Mouse (Mus musculus): ENCODE data around the gene Dll4. TPM values are rescaled to one million over a fixed set of nuclear protein-coding genes. Genes with fewer than 3 reads are reported as not detected.

Gene Dll4
- 5.0 and 6.0 TPM in 2 replicates for polyA plus RNA-seq (2016; fragmentation: Nextera tagmentation; extraction: Ambion mirVana)

DNA sequence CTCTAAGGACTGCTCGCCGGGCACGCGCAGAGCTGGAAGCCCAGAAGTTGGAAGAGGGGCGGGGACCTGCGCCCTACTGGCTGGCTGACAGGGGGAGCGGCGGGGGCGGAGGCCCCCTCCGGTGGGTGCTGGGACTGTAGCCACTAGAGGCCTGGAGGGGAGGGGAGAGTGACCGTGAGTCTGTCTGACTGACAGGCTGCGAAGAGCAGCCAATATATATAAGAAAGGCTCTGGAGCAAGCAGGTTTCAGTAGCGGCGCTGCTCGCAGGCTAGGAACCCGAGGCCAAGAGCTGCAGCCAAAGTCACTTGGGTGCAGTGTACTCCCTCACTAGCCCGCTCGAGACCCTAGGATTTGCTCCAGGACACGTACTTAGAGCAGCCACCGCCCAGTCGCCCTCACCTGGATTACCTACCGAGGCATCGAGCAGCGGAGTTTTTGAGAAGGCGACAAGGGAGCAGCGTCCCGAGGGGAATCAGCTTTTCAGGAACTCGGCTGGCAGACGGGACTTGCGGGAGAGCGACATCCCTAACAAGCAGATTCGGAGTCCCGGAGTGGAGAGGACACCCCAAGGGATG is at the start of gene Dll4:
Dll4 (plus strand) TSS at position 217 of the 576 bp plus-strand sequence.
- no peak for ATAC-seq (ENCODE audit: low FRiP score, low read depth)
- Histone ChIP-seq H3K36me3 (no peaks in the 10 kb centered on the region), H3K9ac (peak within 1 kb of the TSS; percentile 52), H3K4me3 (peak within 1 kb of the TSS; percentile 35), H3K4me2 (replicated peaks) (peak within 1 kb of the TSS; percentile 71), H3K27me3 (replicated peaks) (peaks cover 98% of the 10 kb centered on the region), H3K27ac (no peak within 1 kb of the TSS), H3K9me3 (no peaks in the 10 kb centered on the region), H3K4me1 (peaks cover 64% of the 10 kb centered on the region)
- whole genome bisulfite sequencing, result under 1% methylated on average over 33 of the region's 33 CpGs

DNA sequence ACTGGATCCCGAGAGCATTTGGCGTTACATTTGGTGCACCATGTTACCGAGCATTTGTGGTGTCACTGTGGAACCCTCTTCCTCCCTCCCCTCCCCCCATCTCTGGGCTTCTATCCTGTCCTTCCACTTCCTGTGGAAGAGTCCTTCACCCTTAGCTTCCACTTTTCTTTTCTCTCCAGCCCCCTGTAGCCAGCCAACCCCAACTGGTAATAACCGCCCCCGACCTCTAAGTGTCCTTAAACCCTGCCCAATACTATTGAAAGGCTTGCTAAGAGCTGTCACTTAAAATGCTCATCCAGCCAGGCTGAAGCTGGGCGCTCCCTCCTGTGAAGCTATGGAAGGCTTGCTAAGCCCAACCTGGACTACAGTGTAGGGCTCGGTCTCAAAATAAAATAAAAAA is 48.7 kb upstream of the Dll4 start:
- Histone ChIP-seq H3K27ac (no peak overlapping the region), H3K4me3 (no peak overlapping the region), H3K4me1 (no peaks in the 10 kb centered on the region), H3K27me3 (replicated peaks) (no peaks in the 10 kb centered on the region), H3K36me3 (no peaks in the 10 kb centered on the region), H3K4me2 (replicated peaks) (no peak overlapping the region), H3K9ac (no peak overlapping the region), H3K9me3 (no peaks in the 10 kb centered on the region)
- WGBS, result 85% methylated on average over 7 of the region's 7 CpGs
- no peak for ATAC-seq (ENCODE audit: low FRiP score, low read depth)

DNA sequence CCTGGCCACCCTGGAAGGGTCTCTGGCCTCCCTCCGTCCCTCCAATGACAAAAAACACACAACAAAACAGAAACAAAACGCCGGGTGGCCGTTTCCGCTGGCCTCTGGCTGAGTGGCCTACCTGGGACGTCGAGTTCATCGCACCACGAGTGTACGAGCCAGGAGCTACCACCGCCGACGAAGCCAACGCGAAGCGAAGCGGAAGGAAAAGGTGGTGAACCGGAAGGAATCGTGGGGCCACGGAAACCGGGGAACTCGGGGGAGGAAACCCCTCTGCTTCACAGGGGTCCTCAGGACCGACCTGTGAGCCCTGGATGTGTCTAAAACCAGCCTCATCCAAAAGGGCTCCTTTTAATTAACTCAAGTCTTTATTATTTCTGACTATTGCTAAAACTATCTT is 47.8 kb upstream of the Dll4 start:
- 88% methylated on average over 23 of the region's 23 CpGs for WGBS
- no peak for ATAC-seq (ENCODE audit: low FRiP score, low read depth)

DNA sequence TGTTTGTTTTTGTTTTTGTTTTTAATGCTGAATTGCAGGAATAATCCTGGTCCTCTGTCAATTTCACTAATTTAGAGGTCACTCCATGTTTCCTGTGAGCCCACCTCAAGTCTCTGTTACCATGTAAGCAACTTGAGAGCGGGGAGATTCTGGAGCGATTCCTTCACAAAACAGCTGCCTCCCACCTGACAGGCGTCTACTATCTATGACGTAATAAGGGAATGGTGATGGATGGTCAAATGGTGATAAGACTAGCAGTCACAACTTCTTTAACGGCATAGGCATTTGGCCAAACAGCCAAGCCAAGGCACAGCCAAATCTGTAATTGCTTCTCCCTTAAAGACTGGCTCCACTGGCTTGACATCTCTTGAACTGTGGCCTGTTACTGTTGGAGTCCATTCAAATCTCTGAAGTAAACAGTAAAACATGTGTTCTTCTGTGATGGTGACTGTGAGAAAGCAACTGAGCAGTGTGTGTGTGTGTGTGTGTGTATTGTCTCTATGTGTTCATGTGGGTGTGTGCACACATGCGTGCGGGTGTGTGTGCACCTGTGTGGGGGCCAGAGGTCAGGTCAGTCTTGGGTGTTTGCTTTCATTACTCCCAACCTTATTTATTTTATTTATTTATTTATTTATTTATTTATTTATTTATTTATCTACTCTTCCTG is 43.6 kb upstream of the Dll4 start:
- Histone ChIP-seq H3K27ac (no peak overlapping the region), H3K9ac (no peak overlapping the region), H3K36me3 (no peaks in the 10 kb centered on the region), H3K4me2 (replicated peaks) (no peak overlapping the region), H3K4me1 (no peaks in the 10 kb centered on the region), H3K27me3 (replicated peaks) (no peaks in the 10 kb centered on the region), H3K9me3 (no peaks in the 10 kb centered on the region), H3K4me3 (no peak overlapping the region)
- WGBS, result 88% methylated on average over 7 of the region's 7 CpGs
- ATAC-seq (ENCODE audit: low FRiP score, low read depth), result no peak

More for the DNA sequence above, 47.8 kb upstream of the Dll4 start:
- Histone ChIP-seq H3K36me3 (no peaks in the 10 kb centered on the region), H3K9ac (no peak overlapping the region), H3K4me1 (no peaks in the 10 kb centered on the region), H3K27ac (no peak overlapping the region), H3K4me3 (no peak overlapping the region), H3K27me3 (replicated peaks) (no peaks in the 10 kb centered on the region), H3K4me2 (replicated peaks) (no peak overlapping the region), H3K9me3 (no peaks in the 10 kb centered on the region)

DNA sequence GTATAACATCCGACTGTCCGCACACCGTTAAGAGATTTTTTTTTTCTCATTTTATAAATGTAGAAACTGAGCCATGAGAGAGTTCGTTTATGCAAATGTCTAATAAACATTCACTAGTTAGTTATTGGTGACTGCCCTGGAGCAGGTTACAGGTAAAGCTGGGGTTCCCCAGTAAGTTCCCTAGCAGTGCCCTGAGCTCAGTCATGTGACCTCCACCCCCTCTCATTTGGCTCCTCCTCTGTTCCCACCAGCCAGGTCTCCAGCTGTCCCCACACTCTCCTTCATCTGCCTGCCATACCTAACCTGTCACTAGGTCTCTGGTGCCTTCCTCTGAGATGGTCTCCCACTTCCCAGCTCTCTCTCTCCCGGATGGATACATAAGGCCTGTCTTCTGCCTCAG is 38.2 kb upstream of the Dll4 start:
- no peak overlapping the region for H3K27ac ChIP-seq
- H3K9me3 ChIP-seq, result no peaks in the 10 kb centered on the region
- H3K9ac ChIP-seq, result no peak overlapping the region
- ATAC-seq (ENCODE audit: low FRiP score, low read depth), result no peak
- peaks cover 12% of the 10 kb centered on the region for H3K4me1 ChIP-seq
- H3K4me3 ChIP-seq, result no peak overlapping the region
- no peak overlapping the region for H3K4me2 ChIP-seq (replicated peaks)
- H3K36me3 ChIP-seq, result peaks cover 13% of the 10 kb centered on the region
- H3K27me3 ChIP-seq (replicated peaks), result no peaks in the 10 kb centered on the region
- WGBS, result 89% methylated on average over 5 of the region's 5 CpGs

DNA sequence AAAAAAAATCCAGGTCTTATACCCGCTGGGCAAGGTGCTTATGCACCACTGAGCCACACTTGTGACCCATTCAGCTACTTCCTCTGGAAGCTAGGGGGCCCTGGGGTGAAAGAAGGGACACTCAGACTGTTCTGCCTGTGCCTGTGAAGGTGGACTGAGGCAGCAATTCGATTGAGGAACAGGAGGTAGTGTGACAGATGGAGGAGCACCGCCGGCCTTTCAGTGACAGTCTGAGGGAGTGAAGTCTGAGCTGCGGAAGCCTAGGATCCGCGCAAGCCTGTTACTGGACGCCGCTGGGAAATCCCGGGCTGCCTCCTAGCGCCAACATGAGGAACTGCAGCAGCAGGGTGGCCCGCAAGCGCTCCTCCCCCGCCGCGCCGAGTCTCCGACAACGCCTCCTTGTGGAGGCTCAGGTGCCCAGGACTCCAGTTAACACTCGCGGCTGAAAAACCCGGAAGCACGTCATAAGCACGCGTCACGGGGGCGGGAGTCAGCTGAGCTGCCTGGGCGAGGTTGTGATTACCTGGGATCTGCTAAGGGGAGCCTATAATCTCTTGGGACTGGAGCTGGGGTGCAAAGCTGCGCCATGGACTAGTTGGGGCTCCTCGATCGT is 37.2 kb upstream of the Dll4 start, which contains the start of gene Vps18:
Vps18 (plus strand) TSS at position 471 of the 613 bp plus-strand sequence.
- ATAC-seq (ENCODE audit: low FRiP score, low read depth), result peak; percentile 96
- 1% methylated on average over 31 of the region's 31 CpGs for WGBS
- no peaks in the 10 kb centered on the region for H3K27me3 ChIP-seq (replicated peaks)
- H3K27ac ChIP-seq, result no peak within 1 kb of the TSS
- no peaks in the 10 kb centered on the region for H3K9me3 ChIP-seq
- peak within 1 kb of the TSS; percentile 59 for H3K4me3 ChIP-seq
- peak within 1 kb of the TSS; percentile 63 for H3K4me2 ChIP-seq (replicated peaks)
- peak within 1 kb of the TSS; percentile 74 for H3K9ac ChIP-seq
- peaks cover 23% of the 10 kb centered on the region for H3K36me3 ChIP-seq
- peaks cover 12% of the 10 kb centered on the region for H3K4me1 ChIP-seq

DNA sequence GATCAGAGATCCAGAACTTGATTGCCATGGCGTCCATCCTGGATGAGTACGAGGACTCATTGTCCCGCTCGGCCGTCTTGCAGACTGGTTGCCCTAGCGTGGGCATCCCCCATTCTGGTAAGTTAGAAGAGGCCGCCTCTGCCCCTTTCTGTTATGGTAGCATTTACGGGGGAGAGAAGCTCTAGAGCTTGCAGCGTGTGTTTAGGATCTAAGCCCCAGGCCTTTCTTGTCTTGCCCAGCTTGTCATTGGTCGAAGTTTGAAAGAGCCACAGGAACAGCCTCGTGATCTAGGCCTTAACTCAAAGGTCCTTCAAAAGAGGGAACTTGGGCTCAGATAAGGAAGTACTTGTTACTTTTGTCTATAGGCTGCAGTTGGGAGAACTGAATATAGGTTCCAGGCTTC is 36.6 kb upstream of the Dll4 start:
- peaks cover 30% of the 10 kb centered on the region for H3K36me3 ChIP-seq
- peak overlapping the region; percentile 63 for H3K4me2 ChIP-seq (replicated peaks)
- peak overlapping the region; percentile 74 for H3K9ac ChIP-seq
- H3K27me3 ChIP-seq (replicated peaks), result no peaks in the 10 kb centered on the region
- H3K9me3 ChIP-seq, result no peaks in the 10 kb centered on the region
- WGBS, result 4% methylated on average over 11 of the region's 11 CpGs
- ATAC-seq (ENCODE audit: low FRiP score, low read depth), result peak; percentile 30; the same call in 1 of the 2 replicates
- peaks cover 12% of the 10 kb centered on the region for H3K4me1 ChIP-seq
- peak overlapping the region; percentile 59 for H3K4me3 ChIP-seq
- no peak overlapping the region for H3K27ac ChIP-seq

DNA sequence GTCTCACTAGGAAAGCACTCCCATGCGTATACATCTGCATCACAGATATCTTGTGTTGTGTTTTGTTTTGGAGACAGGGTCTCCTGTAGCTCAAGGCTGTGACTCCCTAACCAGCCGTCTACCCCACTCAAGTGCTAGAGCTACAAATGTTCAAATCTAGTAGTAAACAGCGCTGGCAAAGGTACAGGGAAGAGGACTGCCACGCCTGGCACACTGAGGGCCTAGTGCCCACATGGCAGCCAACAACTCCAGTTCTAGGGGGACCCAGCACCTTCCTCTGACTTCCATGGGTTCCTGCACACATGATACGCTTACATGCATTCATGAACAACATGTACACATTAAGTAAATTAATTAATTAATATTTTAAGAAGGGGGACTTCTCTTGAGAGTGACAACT is 33.3 kb upstream of the Dll4 start:
- Histone ChIP-seq H3K9me3 (no peaks in the 10 kb centered on the region), H3K27me3 (replicated peaks) (no peaks in the 10 kb centered on the region), H3K4me1 (peaks cover 12% of the 10 kb centered on the region), H3K9ac (no peak overlapping the region), H3K36me3 (peaks cover 53% of the 10 kb centered on the region), H3K27ac (no peak overlapping the region), H3K4me2 (replicated peaks) (no peak overlapping the region), H3K4me3 (no peak overlapping the region)
- no peak for ATAC-seq (ENCODE audit: low FRiP score, low read depth)
- WGBS, result 92% methylated on average over 5 of the region's 5 CpGs

DNA sequence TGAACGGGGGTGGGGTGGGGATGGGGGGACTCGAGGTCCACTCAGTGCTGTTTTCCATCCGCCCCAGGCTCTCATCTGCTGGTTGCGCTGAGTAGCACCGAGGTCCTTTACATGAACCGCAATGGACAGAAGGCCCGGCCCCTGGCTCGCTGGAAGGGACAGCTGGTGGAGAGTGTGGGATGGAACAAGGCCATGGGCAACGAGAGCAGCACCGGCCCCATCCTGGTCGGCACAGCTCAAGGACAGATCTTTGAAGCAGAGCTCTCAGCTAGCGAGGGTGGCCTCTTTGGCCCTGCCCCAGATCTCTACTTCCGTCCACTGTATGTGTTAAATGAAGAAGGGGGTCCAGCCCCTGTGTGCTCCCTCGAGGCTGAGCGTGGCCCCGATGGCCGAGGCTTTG is 32.7 kb upstream of the Dll4 start:
- no peak overlapping the region for H3K27ac ChIP-seq
- ATAC-seq (ENCODE audit: low FRiP score, low read depth), result no peak
- no peak overlapping the region for H3K9ac ChIP-seq
- H3K36me3 ChIP-seq, result peaks cover 59% of the 10 kb centered on the region
- no peaks in the 10 kb centered on the region for H3K9me3 ChIP-seq
- H3K27me3 ChIP-seq (replicated peaks), result no peaks in the 10 kb centered on the region
- H3K4me1 ChIP-seq, result peaks cover 12% of the 10 kb centered on the region
- WGBS, result 92% methylated on average over 17 of the region's 17 CpGs
- H3K4me2 ChIP-seq (replicated peaks), result no peak overlapping the region
- H3K4me3 ChIP-seq, result no peak overlapping the region

DNA sequence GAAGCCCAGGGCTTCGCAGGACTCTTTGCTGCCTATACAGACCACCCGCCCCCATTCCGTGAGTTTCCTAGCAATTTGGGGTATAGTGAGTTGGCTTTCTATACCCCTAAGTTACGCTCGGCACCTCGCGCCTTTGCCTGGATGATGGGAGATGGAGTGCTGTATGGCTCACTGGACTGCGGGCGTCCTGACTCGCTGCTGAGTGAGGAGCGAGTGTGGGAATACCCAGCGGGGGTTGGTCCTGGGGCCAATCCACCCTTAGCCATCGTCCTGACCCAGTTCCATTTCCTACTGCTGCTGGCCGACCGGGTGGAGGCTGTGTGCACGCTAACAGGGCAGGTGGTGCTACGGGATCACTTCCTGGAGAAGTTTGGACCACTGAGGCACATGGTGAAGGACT is 32.3 kb upstream of the Dll4 start:
- WGBS, result 96% methylated on average over 17 of the region's 17 CpGs
- Histone ChIP-seq H3K9me3 (no peaks in the 10 kb centered on the region), H3K27ac (no peak overlapping the region), H3K4me3 (no peak overlapping the region), H3K27me3 (replicated peaks) (no peaks in the 10 kb centered on the region), H3K9ac (no peak overlapping the region), H3K4me2 (replicated peaks) (no peak overlapping the region), H3K4me1 (peaks cover 12% of the 10 kb centered on the region), H3K36me3 (peaks cover 61% of the 10 kb centered on the region)
- no peak for ATAC-seq (ENCODE audit: low FRiP score, low read depth)

DNA sequence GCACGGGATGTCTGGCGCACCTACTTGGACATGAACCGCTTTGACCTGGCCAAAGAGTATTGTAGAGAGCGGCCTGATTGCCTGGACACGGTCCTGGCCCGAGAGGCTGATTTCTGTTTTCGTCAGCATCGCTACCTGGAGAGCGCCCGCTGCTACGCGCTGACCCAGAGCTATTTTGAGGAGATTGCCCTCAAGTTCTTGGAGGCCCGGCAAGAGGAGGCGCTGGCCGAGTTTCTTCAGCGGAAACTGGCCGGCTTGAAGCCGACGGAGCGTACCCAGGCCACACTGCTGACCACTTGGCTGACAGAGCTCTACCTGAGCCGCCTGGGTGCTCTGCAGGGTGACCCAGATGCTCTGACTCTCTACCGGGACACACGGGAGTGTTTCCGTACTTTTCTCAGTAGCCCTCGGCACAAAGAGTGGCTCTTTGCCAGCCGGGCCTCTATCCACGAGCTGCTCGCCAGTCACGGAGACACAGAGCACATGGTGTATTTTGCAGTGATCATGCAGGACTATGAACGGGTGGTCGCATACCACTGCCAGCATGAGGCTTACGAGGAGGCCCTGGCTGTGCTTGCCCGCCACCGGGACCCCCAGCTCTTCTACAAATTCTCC is 31.7 kb upstream of the Dll4 start:
- peaks cover 12% of the 10 kb centered on the region for H3K4me1 ChIP-seq
- no peak overlapping the region for H3K27ac ChIP-seq
- no peak overlapping the region for H3K4me2 ChIP-seq (replicated peaks)
- H3K9me3 ChIP-seq, result no peaks in the 10 kb centered on the region
- H3K9ac ChIP-seq, result no peak overlapping the region
- H3K27me3 ChIP-seq (replicated peaks), result no peaks in the 10 kb centered on the region
- ATAC-seq (ENCODE audit: low FRiP score, low read depth), result no peak
- H3K36me3 ChIP-seq, result peaks cover 66% of the 10 kb centered on the region
- no peak overlapping the region for H3K4me3 ChIP-seq
- WGBS, result 94% methylated on average over 34 of the region's 34 CpGs

DNA sequence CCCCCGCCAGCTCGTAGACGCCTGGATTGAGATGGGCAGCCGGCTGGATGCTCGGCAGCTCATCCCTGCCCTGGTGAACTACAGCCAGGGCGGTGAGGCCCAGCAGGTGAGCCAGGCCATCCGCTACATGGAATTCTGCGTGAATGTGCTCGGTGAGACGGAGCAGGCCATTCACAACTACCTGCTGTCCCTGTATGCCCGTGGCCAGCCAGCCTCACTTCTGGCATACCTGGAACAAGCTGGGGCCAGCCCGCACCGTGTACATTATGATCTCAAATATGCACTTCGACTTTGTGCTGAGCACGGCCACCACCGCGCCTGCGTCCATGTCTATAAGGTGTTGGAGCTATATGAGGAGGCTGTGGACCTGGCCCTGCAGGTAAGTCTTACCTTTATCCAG is 31.2 kb upstream of the Dll4 start:
- no peak overlapping the region for H3K4me3 ChIP-seq
- H3K9me3 ChIP-seq, result no peaks in the 10 kb centered on the region
- ATAC-seq (ENCODE audit: low FRiP score, low read depth), result no peak
- 96% methylated on average over 18 of the region's 18 CpGs for WGBS
- peaks cover 8% of the 10 kb centered on the region for H3K4me1 ChIP-seq
- H3K4me2 ChIP-seq (replicated peaks), result no peak overlapping the region
- no peaks in the 10 kb centered on the region for H3K27me3 ChIP-seq (replicated peaks)
- H3K9ac ChIP-seq, result no peak overlapping the region
- H3K36me3 ChIP-seq, result peaks cover 72% of the 10 kb centered on the region
- no peak overlapping the region for H3K27ac ChIP-seq
